Mouse (Mus musculus) midbrain, postnatal 0 days (tissue): ENCODE results near the gene Ipcef1. TPM values are rescaled to one million over a fixed set of nuclear protein-coding genes. Genes with fewer than 3 reads are reported as not detected.

ENCODE experiments used
- ATAC-seq: fragments of 200-750 bp; cut with Nextera tagmentation; 2 replicates; pipeline ENCODE4 v1.8.0; 2017; ENCODE audit warnings: moderate number of reproducible peaks, mild to moderate bottlenecking, moderate TSS enrichment, moderate library complexity; ENCODE audit not compliant: low FRiP score
- DNase-seq: peaks from one replicate; pipeline ENCODE4 v3.0.0-alpha.2; 2015; ENCODE audit warnings: low spot score
- H3K27ac ChIP-seq: fragments of 300-500 bp; sonication (generic); 2 replicates; pipeline ENCODE4 v1.5.1; 2014; ENCODE audit warnings: low read depth, mild to moderate bottlenecking, low read length, mixed read lengths
- H3K27me3 ChIP-seq: fragments of 300-500 bp; sonication (generic); 2 replicates; pipeline ENCODE4 v1.6.1; 2014; ENCODE audit warnings: low read length, control low read depth, mixed read lengths; ENCODE audit not compliant: insufficient read depth
- H3K36me3 ChIP-seq: fragments of 300-500 bp; sonication (generic); 2 replicates; pipeline ENCODE4 v1.6.1; 2014; ENCODE audit warnings: low read length, control low read depth, mixed read lengths; ENCODE audit not compliant: insufficient read depth
- H3K4me1 ChIP-seq: fragments of 300-500 bp; sonication (generic); 2 replicates; pipeline ENCODE4 v1.6.1; 2014; ENCODE audit warnings: mild to moderate bottlenecking, control low read depth, antibody characterized with exemption, low read length, mixed read lengths; ENCODE audit not compliant: insufficient read depth
- H3K4me2 ChIP-seq: fragments of 300-500 bp; sonication (generic); 2 replicates; pipeline ENCODE4 v1.6.1; 2014; ENCODE audit warnings: low read depth, mild to moderate bottlenecking, low read length, mixed read lengths; ENCODE audit not compliant: poor library complexity, severe bottlenecking
- H3K4me3 ChIP-seq: fragments of 300-500 bp; sonication (generic); 2 replicates; pipeline ENCODE4 v1.5.1; 2014; ENCODE audit warnings: low read depth, mild to moderate bottlenecking, low read length, moderate library complexity
- H3K9ac ChIP-seq: fragments of 300-500 bp; sonication (generic); replicated peaks from 2 replicates; pipeline ENCODE4 v1.6.1; 2014; ENCODE audit warnings: mild to moderate bottlenecking, low read length, moderate library complexity, mixed read lengths; ENCODE audit not compliant: poor library complexity, severe bottlenecking
- H3K9me3 ChIP-seq: fragments of 300-500 bp; sonication (generic); 2 replicates; pipeline ENCODE4 v1.6.1; 2016; ENCODE audit warnings: low read length, control low read depth
- CTCF ChIP-seq: IDR thresholded peaks from 2 replicates; pipeline ENCODE4 v1.5.1; 2016; ENCODE audit warnings: antibody characterized with exemption, mild to moderate bottlenecking
- WGBS: fragments of 180-500 bp; shearing (Covaris S2); extraction: QIAGEN DNeasy Blood & Tissue Kit; methylation state at CpG from one replicate; pipeline ENCODE4 v1.1.7; 2014; 5-methylcytosine and 5-hydroxymethylcytosine counted together
- polyA plus RNA-seq: library from polyadenylated mRNA; unstranded; fragments of >200 nt; fragmentation: Nextera tagmentation; extraction: Ambion mirVana; gene quantifications from 2 replicates; pipeline ENCODE4 v1.2.1, GENCODE M21; 2015
- total RNA-seq: library from RNA; depleted of rRNA; stranded (reverse); fragments of >200 nt; gene quantifications from 2 replicates; pipeline ENCODE4 v1.2.3, GENCODE M21; 2014

The Ipcef1 gene
- total and polyA plus RNA-seq, 2 experiments from 2014 or later = 1.8 to 6.1 TPM

DNA sequence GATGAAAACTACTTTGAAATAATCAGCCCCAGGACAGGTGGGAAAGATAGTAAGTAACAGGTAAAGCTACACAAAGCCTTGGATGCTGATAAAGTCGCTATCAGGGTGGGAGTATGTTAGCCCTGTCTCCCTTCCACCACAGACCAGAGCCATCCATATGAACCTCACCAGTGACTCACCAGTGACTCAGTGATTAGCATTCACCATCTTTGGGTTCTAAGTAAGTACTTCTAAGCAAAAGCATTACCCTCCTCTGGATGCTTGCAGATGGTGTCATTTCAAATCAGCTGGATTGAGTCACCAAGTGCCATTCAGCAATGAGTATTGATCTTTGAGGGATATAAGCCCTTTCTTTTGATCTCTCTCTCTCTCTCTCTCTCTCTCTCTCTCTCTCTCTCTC, 99.2 kb downstream of the Ipcef1 start:
- Histone ChIP-seq H3K9me3 (no peaks in the 10 kb centered on the region), H3K4me2 (no peak overlapping the region), H3K9ac (no peak overlapping the region), H3K36me3 (no peaks in the 10 kb centered on the region), H3K4me3 (no peak overlapping the region), H3K4me1 (no peaks in the 10 kb centered on the region), H3K27me3 (no peaks in the 10 kb centered on the region), H3K27ac (no peak overlapping the region)
- 79% methylated on average over 1 of the region's 1 CpGs for whole genome bisulfite sequencing
- ATAC-seq (no peak), DNase-seq (no peak)
- TF ChIP-seq CTCF = no peak

DNA sequence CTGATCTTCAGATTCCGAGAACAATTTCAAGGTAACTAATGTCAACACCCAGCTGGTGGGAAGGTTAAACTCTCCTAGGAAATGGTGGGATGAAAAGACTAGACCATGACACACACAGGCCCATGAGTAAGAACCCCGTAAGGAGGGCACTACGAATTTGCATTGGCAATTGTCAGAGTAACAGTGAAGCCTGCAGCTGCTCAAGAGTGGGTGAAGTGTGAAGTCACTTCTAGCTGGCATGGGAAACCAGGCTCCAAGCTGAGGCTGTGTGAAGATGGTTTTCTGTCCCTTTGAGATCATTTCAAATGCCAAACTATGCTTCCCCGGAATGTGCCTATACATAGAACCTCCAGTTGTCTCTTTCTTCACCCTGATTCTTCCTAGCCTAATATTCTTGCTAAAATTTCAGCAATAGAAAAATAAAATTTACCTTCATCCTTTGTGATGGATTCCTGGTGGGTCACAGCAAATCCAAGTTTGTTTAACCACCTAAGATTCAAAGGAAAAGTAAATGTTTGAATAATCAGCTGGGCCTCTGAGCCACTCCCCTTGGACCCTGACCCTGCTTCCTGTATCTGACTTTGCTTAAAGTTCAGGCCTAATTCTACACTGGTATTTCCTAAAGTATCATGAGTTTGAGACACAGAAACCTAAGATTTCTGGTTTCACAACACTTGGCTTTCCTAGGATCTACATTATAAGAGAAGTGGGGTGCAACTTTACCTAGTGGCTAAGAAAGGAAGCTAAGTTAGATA, 115.4 kb downstream of the Ipcef1 start:
- Histone ChIP-seq H3K4me3 (no peak overlapping the region), H3K4me2 (no peak overlapping the region), H3K9me3 (no peaks in the 10 kb centered on the region), H3K36me3 (no peaks in the 10 kb centered on the region), H3K27ac (no peak overlapping the region), H3K27me3 (no peaks in the 10 kb centered on the region), H3K4me1 (peaks cover 3% of the 10 kb centered on the region; the same call in 1 of the 2 replicates), H3K9ac (no peak overlapping the region)
- ATAC-seq (no peak), DNase-seq (no peak)
- TF ChIP-seq CTCF = no peak
- WGBS = 82% methylated on average over 4 of the region's 4 CpGs

DNA sequence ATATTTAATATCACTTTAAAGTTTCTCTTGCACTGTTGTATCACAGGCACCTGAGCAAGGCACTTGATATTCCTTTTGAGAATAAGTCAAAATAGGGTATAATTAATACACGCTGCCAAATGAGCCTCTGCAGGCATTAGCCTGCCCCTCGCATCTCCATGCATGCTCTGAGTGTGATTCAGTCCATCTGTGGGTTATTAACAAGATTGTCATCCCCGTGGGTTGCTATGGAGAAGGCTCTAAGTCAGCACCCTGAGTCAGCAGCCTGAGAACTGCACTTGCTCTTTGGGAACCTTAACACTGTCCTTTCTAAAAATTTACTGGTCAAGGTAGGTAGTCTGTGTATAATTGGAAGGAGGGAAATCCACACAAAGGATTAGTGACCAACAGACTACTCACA, 117.5 kb downstream of the Ipcef1 start:
- no peak for TF ChIP-seq CTCF
- no peak for ATAC-seq
- Histone ChIP-seq H3K36me3 (no peaks in the 10 kb centered on the region), H3K4me3 (no peak overlapping the region), H3K27ac (no peak overlapping the region), H3K4me2 (no peak overlapping the region), H3K9ac (no peak overlapping the region), H3K9me3 (no peaks in the 10 kb centered on the region), H3K27me3 (no peaks in the 10 kb centered on the region), H3K4me1 (peaks cover 3% of the 10 kb centered on the region; the same call in 1 of the 2 replicates)
- whole genome bisulfite sequencing = 63% methylated on average over 3 of the region's 3 CpGs
- DNase-seq = peak; percentile 31

DNA sequence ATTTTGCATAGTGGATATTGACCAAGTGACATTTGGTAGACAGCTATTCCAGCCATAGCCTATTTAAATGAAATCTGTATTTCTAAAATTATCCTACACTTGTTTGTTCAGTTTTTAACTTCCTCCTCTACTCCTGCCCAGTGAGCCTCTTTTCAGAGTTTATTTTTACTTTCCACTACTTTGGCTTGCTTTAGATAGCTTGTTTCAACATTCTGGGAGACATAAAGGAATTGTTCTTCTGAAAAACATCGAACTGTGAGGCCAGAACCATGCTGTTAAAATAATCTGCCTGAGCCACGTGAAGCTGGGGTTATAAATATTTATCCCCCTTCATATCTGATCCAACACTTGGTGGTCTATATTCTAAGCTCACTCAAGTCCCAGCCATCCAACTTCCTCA, 121.4 kb downstream of the Ipcef1 start:
- 42% methylated on average over 2 of the region's 2 CpGs for WGBS
- Histone ChIP-seq H3K4me1 (peaks cover 3% of the 10 kb centered on the region; the same call in 1 of the 2 replicates), H3K27ac (no peak overlapping the region), H3K4me2 (no peak overlapping the region), H3K4me3 (no peak overlapping the region), H3K27me3 (no peaks in the 10 kb centered on the region), H3K9me3 (no peaks in the 10 kb centered on the region), H3K36me3 (no peaks in the 10 kb centered on the region), H3K9ac (no peak overlapping the region)
- no peak for ATAC-seq
- no peak for DNase-seq
- TF ChIP-seq CTCF = no peak

DNA sequence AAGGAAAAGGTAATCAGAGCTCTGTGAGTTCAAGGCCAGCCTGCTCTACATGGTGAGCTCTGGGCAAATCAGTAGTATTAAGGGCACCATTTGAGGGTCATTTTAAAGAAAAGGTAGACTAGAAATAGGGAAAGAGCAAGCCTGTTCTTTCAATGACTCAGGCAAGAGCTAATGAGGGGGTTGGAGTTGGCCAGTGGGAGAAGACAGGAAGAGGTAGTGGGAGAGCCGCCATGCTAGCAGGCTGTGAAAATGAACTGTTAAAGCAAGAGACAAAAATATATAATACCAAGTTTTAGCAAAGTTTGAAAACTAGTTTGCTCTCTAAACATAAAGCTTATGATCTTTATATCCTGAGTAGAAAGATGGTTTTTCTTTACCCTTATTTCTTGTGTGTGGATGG, 121.9 kb downstream of the Ipcef1 start:
- Histone ChIP-seq H3K4me1 (peaks cover 3% of the 10 kb centered on the region; the same call in 1 of the 2 replicates), H3K4me3 (no peak overlapping the region), H3K27ac (no peak overlapping the region), H3K4me2 (no peak overlapping the region), H3K36me3 (no peaks in the 10 kb centered on the region), H3K9me3 (no peaks in the 10 kb centered on the region), H3K27me3 (no peaks in the 10 kb centered on the region), H3K9ac (no peak overlapping the region)
- no peak for TF ChIP-seq CTCF
- ATAC-seq (no peak), DNase-seq (no peak)
- WGBS = 90% methylated on average over 1 of the region's 1 CpGs

DNA sequence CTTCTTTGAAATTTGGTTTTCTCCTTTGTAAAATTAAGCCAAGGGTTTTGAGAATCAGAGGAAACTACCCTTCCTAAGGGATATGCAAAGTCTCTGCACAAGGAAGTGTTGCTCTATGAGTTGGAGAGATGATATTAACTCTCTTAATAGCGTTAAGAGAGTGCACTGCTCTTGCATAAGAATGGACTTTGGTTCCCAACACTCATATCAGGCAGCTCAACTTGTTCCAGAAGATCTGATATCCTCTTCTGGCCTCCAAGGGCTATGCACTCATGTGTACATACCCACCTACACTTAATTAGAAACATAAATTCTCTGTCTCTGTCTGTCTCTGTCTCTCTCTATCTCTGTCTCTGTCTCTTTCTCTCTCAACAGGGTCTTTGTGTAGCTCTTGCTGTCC, 123.4 kb downstream of the Ipcef1 start:
- ATAC-seq = no peak
- 59% methylated on average over 1 of the region's 1 CpGs for WGBS
- no peak overlapping the region for H3K4me3 ChIP-seq

More for the DNA sequence above, 123.4 kb downstream of the Ipcef1 start:
- Histone ChIP-seq H3K9ac (no peak overlapping the region), H3K9me3 (no peaks in the 10 kb centered on the region), H3K4me2 (no peak overlapping the region), H3K36me3 (no peaks in the 10 kb centered on the region), H3K4me1 (no peaks in the 10 kb centered on the region), H3K27ac (no peak overlapping the region), H3K27me3 (no peaks in the 10 kb centered on the region)
- DNase-seq = no peak
- TF ChIP-seq CTCF = no peak
